Mouse (Mus musculus) left cerebral cortex, postnatal 25 days (tissue): ENCODE results near the gene Rdh16f1. TPM values are rescaled to one million over a fixed set of nuclear protein-coding genes. Genes with fewer than 3 reads are reported as not detected.
"Not testable (repeated sequence)": the region's sequence is repeated elsewhere in the genome, so short reads cannot be mapped to it uniquely, and the experiment has no call there.

ENCODE experiments used
- DNase-seq, 2 experiments: peaks; one replicate each; pipeline ENCODE4 v3.0.0; 2022; ENCODE audit warnings: low spot score in 2 of 2, mixed read lengths in 1 of 2
- intact Hi-C: fragments of 180-260 bp; cut with DNase I; formaldehyde crosslinking; loops from one replicate; pipeline ENCODE4 v1.15.1; 2025
- total RNA-seq, 2 experiments: library from RNA; stranded (reverse); gene quantifications; 2 replicates each; pipeline ENCODE4 v1.2.3; 2021

The Rdh16f1 gene
- total RNA-seq, 2 experiments from 2014 or later = not detected

- DNase-seq = no peak
- intact Hi-C loops = no loop called here
These were observed 56.3 kb downstream of the Rdh16f1 start for GRCm38 (mm10) chr10:127815888-127816287.

- intact Hi-C loops, DNase-seq: not testable (repeated sequence)
These were observed 57.8 kb downstream of the Rdh16f1 start for GRCm38 (mm10) chr10:127817268-127817910.

- intact Hi-C loops, DNase-seq: not testable (repeated sequence)
These were observed 62.2 kb downstream of the Rdh16f1 start for GRCm38 (mm10) chr10:127821806-127822205.

- intact Hi-C loops = loop anchor here (5.0 kb wide), 1 partner anchor 112 kb away; no protein-coding TSS in a partner anchor
- peak in 1 of 2 experiments; percentile 4 for DNase-seq
These were observed 65.8 kb downstream of the Rdh16f1 start for GRCm38 (mm10) chr10:127825386-127825785.

- intact Hi-C loops = loop anchor here (5.0 kb wide), 1 partner anchor 108 kb away; no protein-coding TSS in a partner anchor
These were observed 69.5 kb downstream of the Rdh16f1 start for GRCm38 (mm10) chr10:127829121-127829520.

GRCm38 (mm10) chr10:127834186-127834585 lies 74.6 kb downstream of the Rdh16f1 start:
- intact Hi-C loops, DNase-seq: not testable (repeated sequence)

More at GRCm38 (mm10) chr10:127829121-127829520, 69.5 kb downstream of the Rdh16f1 start:
- no peak for DNase-seq

GRCm38 (mm10) chr10:127835292-127835691 lies 75.7 kb downstream of the Rdh16f1 start:
- intact Hi-C loops = no loop called here

GRCm38 (mm10) chr10:127837793-127838192 lies 78.2 kb downstream of the Rdh16f1 start:
- intact Hi-C loops = not testable (repeated sequence)

More at GRCm38 (mm10) chr10:127835292-127835691, 75.7 kb downstream of the Rdh16f1 start:
- DNase-seq = no peak

GRCm38 (mm10) chr10:127838539-127838938 lies 79.0 kb downstream of the Rdh16f1 start:
- intact Hi-C loops = no loop called here
- DNase-seq = peak in 1 of 2 experiments; percentile 59

More at GRCm38 (mm10) chr10:127837793-127838192, 78.2 kb downstream of the Rdh16f1 start:
- not testable (repeated sequence) for DNase-seq

GRCm38 (mm10) chr10:127840776-127841175 lies 81.2 kb downstream of the Rdh16f1 start:
- intact Hi-C loops = no loop called here
- no peak for DNase-seq

Other genes with a start within 250 kb of the Rdh16f1 start
- gene Ndufa4l2, start 244.8 kb upstream of the Rdh16f1 start, total RNA-seq = 1 to 10 TPM; 2.9 to 6.7 TPM
- 10 to 100 TPM; 25.7 to 29.9 TPM for gene Shmt2, start 237.3 kb upstream of the Rdh16f1 start, total RNA-seq
- 1 to 10 TPM; 5.5 to 6.9 TPM for gene Nxph4, start 225.2 kb upstream of the Rdh16f1 start, total RNA-seq
- 100 to 1,000 TPM; 277 to 285 TPM for gene Lrp1, start 138.6 kb upstream of the Rdh16f1 start, total RNA-seq
- 10 to 100 TPM in 1 of 2 experiments, 1 to 10 TPM in 1; 8.8 to 10.2 TPM for gene Stat6, start 116.8 kb upstream of the Rdh16f1 start, total RNA-seq
- 1 to 10 TPM; 3.6 to 3.9 TPM for gene Nemp1, start 92.9 kb upstream of the Rdh16f1 start, total RNA-seq
- 10 to 100 TPM; 40.2 to 43.9 TPM for gene Nab2, start 91.2 kb upstream of the Rdh16f1 start, total RNA-seq
- gene Myo1a, start 54.6 kb upstream of the Rdh16f1 start, total RNA-seq = 1 to 10 TPM in 1 of 2 experiments, under 1 TPM in 1; 0.39 to 1.1 TPM
- gene Tac2, start 35.3 kb upstream of the Rdh16f1 start, total RNA-seq = 10 to 100 TPM; 18.3 to 18.5 TPM
- gene Zbtb39, start 20.2 kb upstream of the Rdh16f1 start, total RNA-seq = 1 to 10 TPM; 8.5 to 8.7 TPM
- gene Gpr182, start 8.1 kb upstream of the Rdh16f1 start, total RNA-seq = 1 to 10 TPM; 1.5 to 1.9 TPM
- under 1 TPM; 0.09 to 0.14 TPM for gene Rdh1, start 66 bp upstream of the Rdh16f1 start, total RNA-seq
- gene Rdh9, start 16.6 kb downstream of the Rdh16f1 start, total RNA-seq = under 1 TPM; 0.53 to 0.55 TPM
- gene Rdh16, start 41.4 kb downstream of the Rdh16f1 start, total RNA-seq = under 1 TPM; 0.11 to 0.14 TPM
- gene Rdh19, start 90.1 kb downstream of the Rdh16f1 start, total RNA-seq = not detected
- not detected for gene Rdh16f2, start 106.7 kb downstream of the Rdh16f1 start, total RNA-seq
- gene Rdh7, start 129.0 kb downstream of the Rdh16f1 start, total RNA-seq = not detected
- not detected for gene Sdr9c7, start 138.7 kb downstream of the Rdh16f1 start, total RNA-seq
- not detected for gene Hsd17b6, start 247.8 kb downstream of the Rdh16f1 start, total RNA-seq